Mouse (Mus musculus) testis, adult 2 months (tissue): ENCODE measurements around the gene 9430097D07Rik.

Experiments used
- CTCF ChIP-seq: fragments of 200-500 bp; IDR thresholded peaks from 2 replicates; pipeline ENCODE4 v1.5.1; 2012; ENCODE audit warnings: low read depth, mild to moderate bottlenecking, inconsistent platforms, low read length, moderate library complexity; ENCODE audit not compliant: control insufficient read depth, insufficient read depth, insufficient replicate concordance
- POLR2A ChIP-seq: fragments of 200-500 bp; IDR thresholded peaks from 2 replicates; pipeline ENCODE4 v1.6.1; 2012; ENCODE audit warnings: low read depth, mild to moderate bottlenecking, inconsistent platforms, low read length, moderate library complexity; ENCODE audit not compliant: control insufficient read depth

- TF ChIP-seq CTCF = no peak
- TF ChIP-seq POLR2A = no peak
Measured at GRCm38 (mm10) chr2:32610610-32611229, 35.2 kb upstream of the 9430097D07Rik start.
